Mouse (Mus musculus): ENCODE data around the gene Hs3st3b1.

GRCm38 (mm10) chr11:63911001-63911400, 11.1 kb downstream of the Hs3st3b1 start:
- TF ChIP-seq CTCF (IDR thresholded peaks at IDR 0.05; ENCODE audit: insufficient read depth, low read length) (no peak), POLR2A (IDR thresholded peaks at IDR 0.05; ENCODE audit: borderline replicate concordance, extremely low read depth, low read depth, low read length) (no peak)

Data from lung, adult 2 months (tissue).